Comparison of ENCODE assay signal across 10 mouse cellular contexts in genomic region chr19:40433316-40433912, GRCm38 (mm10).
DNase-seq lines count a peak whose midpoint lies in the region; ATAC-seq and TF ChIP-seq lines count a peak whose summit lies in the region.
"Had no signal": no experiment of that assay in that cellular context is flagged by ENCODE, and none has a peak within 500 bp of the region (broad histone marks: within the 10 kb centered on the region; RNA-seq: fewer than 3 reads in every experiment).

No protein-coding gene starts in this region.

- H3K4me1 ChIP-seq in midbrain, embryonic 13.5 days (replicated peaks): peaks cover 21% of the 10 kb centered on the region
- peaks cover 36% of the 10 kb centered on the region for H3K4me1 ChIP-seq in midbrain, embryonic 10.5 days
- H3K4me1 ChIP-seq in hindbrain, embryonic 10.5 days (replicated peaks): peaks cover 34% of the 10 kb centered on the region
- peaks cover 16% of the 10 kb centered on the region for H3K4me1 ChIP-seq in intestine, embryonic 16.5 days (ENCODE audit: control insufficient read depth, insufficient read depth, low read length)

- ATAC-seq in midbrain, embryonic 13.5 days: 0 out of 2 replicates have a peak, but pooled peaks have one; percentile 15
- ATAC-seq in intestine, embryonic 16.5 days: no peak
- ATAC-seq: activated CD4-positive, CD25-positive, alpha-beta regulatory T cell, adult 4 months had no signal

- H3K4me3 ChIP-seq in gastrocnemius, adult 2 months: no peak overlapping the region
- no peak overlapping the region for H3K4me3 ChIP-seq in midbrain, embryonic 13.5 days (replicated peaks)
- no peak overlapping the region for H3K4me3 ChIP-seq in midbrain, embryonic 10.5 days
- no peak overlapping the region for H3K4me3 ChIP-seq in hindbrain, embryonic 10.5 days
- no peak overlapping the region for H3K4me3 ChIP-seq in intestine, embryonic 16.5 days (ENCODE audit: low read length)

- H3K9ac ChIP-seq in midbrain, embryonic 13.5 days (replicated peaks): no peak overlapping the region
- H3K9ac ChIP-seq in intestine, embryonic 16.5 days (ENCODE audit: low read depth, low read length): no peak overlapping the region

- peaks cover 4% of the 10 kb centered on the region; the same call in 1 of the 2 replicates for H3K36me3 ChIP-seq in midbrain, embryonic 13.5 days
- no peaks in the 10 kb centered on the region for H3K36me3 ChIP-seq in midbrain, embryonic 10.5 days
- no peaks in the 10 kb centered on the region for H3K36me3 ChIP-seq in hindbrain, embryonic 10.5 days
- H3K36me3 ChIP-seq in intestine, embryonic 16.5 days (ENCODE audit: control insufficient read depth, insufficient read depth, low read length): no peaks in the 10 kb centered on the region

- WGBS in midbrain, embryonic 13.5 days: 76% methylated on average over 8 of the region's 8 CpGs
- 89% methylated on average over 8 of the region's 8 CpGs for WGBS in midbrain, embryonic 10.5 days
- WGBS in hindbrain, embryonic 10.5 days: 86% methylated on average over 8 of the region's 8 CpGs
- 77% methylated on average over 8 of the region's 8 CpGs for whole genome bisulfite sequencing in intestine, embryonic 16.5 days

- H3K27me3 ChIP-seq in midbrain, embryonic 13.5 days: no peaks in the 10 kb centered on the region
- no peaks in the 10 kb centered on the region for H3K27me3 ChIP-seq in midbrain, embryonic 10.5 days (ENCODE audit: low read depth, poor library complexity, severe bottlenecking)
- H3K27me3 ChIP-seq in hindbrain, embryonic 10.5 days (ENCODE audit: insufficient read depth, poor library complexity, severe bottlenecking): no peaks in the 10 kb centered on the region
- no peaks in the 10 kb centered on the region for H3K27me3 ChIP-seq in intestine, embryonic 16.5 days (replicated peaks; ENCODE audit: control insufficient read depth, insufficient read depth, low read length)

- H3K9me3 ChIP-seq in midbrain, embryonic 13.5 days: no peaks in the 10 kb centered on the region
- no peaks in the 10 kb centered on the region for H3K9me3 ChIP-seq in midbrain, embryonic 10.5 days (replicated peaks)
- no peaks in the 10 kb centered on the region for H3K9me3 ChIP-seq in hindbrain, embryonic 10.5 days
- no peaks in the 10 kb centered on the region for H3K9me3 ChIP-seq in intestine, embryonic 16.5 days (ENCODE audit: control insufficient read depth, low read length)

- DNase-seq in gastrocnemius, adult 2 months: peak; percentile 46
- DNase-seq in gastrocnemius, postnatal 36 days: no peak
- no peak for DNase-seq in midbrain, embryonic 10.5 days (ENCODE audit: low spot score)
- no peak for DNase-seq in hindbrain, embryonic 10.5 days (ENCODE audit: low spot score)
- peak; percentile 29 for DNase-seq in skeletal muscle tissue, adult 2 months (ENCODE audit: low read depth, low spot score)
- DNase-seq in layer of hippocampus, adult 9-11 months: no peak
- DNase-seq: gastrocnemius, postnatal 14 days had no signal

- peak overlapping the region; percentile 88 for H3K27ac ChIP-seq in gastrocnemius, adult 2 months
- peak overlapping the region; percentile 75 for H3K27ac ChIP-seq in midbrain, embryonic 13.5 days
- no peak overlapping the region for H3K27ac ChIP-seq in midbrain, embryonic 10.5 days (replicated peaks)
- peak overlapping the region; percentile 35; the same call in 1 of the 2 replicates for H3K27ac ChIP-seq in hindbrain, embryonic 10.5 days
- H3K27ac ChIP-seq in intestine, embryonic 16.5 days (ENCODE audit: low read length): no peak overlapping the region

- TF ChIP-seq CTCF in gastrocnemius, adult 2 months (IDR thresholded peaks at IDR 0.05): no peak

- H3K4me2 ChIP-seq in midbrain, embryonic 13.5 days (replicated peaks): no peak overlapping the region
- no peak overlapping the region for H3K4me2 ChIP-seq in intestine, embryonic 16.5 days (ENCODE audit: low read depth, low read length)

- intact Hi-C loops in gastrocnemius, adult 2 months (cut with DNase I): loop anchor here (2.0 to 5.0 kb wide), 2 partner anchors 41 to 57 kb away; no protein-coding TSS in a partner anchor
- intact Hi-C loops in gastrocnemius, postnatal 36 days (cut with DNase I): no loop called here

Comparison
In these comparisons a context has a peak if more than half of its experiments do, and no peak if none do; other contexts are left out.
1. DNase-seq: peak in gastrocnemius, adult 2 months (single experiment) and skeletal muscle tissue, adult 2 months (single experiment); none in gastrocnemius, postnatal 36 days (0 of 2), midbrain, embryonic 10.5 days (single experiment), hindbrain, embryonic 10.5 days (single experiment) and layer of hippocampus, adult 9-11 months (single experiment).
2. H3K27ac ChIP-seq: peak in gastrocnemius, adult 2 months (single experiment), midbrain, embryonic 13.5 days (single experiment) and hindbrain, embryonic 10.5 days (single experiment); none in midbrain, embryonic 10.5 days (single experiment) and intestine, embryonic 16.5 days (single experiment).